Mouse (Mus musculus): ENCODE measurements at regions not wholly inside any gene's neighbourhood (a gene's known extent, or its start where the extent isn't known, plus 50 kb on each side); places are given as distances from the start of the nearest gene placed in this dataset.
A peak's percentile ranks its signal among the peaks of the same experiment; 100 is the strongest.
"Not testable (repeated sequence)": the region's sequence is repeated elsewhere in the genome, so short reads cannot be mapped to it uniquely, and the experiment has no call there.

DNA sequence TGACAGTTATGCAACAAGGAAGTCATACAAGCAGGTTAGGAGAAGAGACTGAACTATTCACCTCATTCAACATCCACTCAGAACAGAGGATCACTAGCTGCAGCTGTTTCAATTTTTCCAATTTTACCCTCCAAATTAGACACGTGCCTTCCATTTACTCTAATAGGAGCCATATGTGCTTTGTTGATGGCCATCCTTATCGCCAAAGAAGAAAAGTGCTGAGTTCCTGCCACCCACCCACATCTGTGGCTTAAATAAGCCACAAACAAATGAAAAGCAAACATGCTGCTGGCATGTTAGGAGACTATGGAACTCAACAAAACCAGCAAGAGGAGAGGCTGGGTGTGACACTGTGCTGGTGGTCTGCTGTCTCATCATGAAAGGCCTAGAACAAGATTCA is 1786.1 kb downstream of the 9330182O14Rik start:
- DNase-seq (ENCODE audit: low read depth, low spot score) = no peak

DNA sequence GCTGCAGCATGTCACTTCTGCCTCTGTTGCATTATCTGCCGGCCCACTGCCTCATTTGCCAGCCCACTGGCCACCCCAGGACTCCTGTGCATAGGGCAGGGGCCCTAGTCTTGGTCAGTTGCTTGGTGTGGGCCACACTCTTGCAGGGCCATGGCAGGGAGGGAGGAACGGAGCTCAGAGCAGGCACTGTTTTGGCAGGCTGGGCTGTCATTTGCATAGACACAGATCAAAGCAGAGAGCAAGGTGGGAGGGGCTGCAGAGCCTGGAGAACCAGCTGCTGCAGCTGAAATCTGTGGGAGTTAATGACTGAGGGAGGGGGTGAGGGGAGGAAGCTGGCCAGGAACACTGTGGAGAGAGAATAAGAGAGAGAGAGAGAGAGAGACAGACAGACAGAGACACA is 1802.5 kb downstream of the 9330182O14Rik start:
- DNase-seq (ENCODE audit: low read depth, low spot score) = no peak

DNA sequence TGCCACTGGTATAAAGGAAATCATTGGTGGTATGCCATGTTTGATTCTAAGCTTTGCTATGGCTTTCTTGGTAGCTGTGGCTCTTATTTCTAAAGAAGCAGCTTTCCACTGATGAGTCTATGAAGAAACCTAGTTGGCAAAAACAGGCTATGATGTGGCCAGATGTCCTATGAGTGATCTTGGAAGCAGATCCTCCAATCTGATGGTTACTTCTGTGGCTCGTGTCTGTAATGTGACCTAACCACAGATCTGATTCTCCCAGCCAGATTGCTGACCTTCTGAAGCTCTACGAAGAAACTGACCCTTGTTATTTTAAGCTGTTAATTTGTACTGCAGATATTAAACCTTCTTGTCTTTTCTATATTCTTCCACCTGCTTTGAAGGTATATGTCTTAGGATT is 1811.1 kb downstream of the 9330182O14Rik start:
- no peak for DNase-seq (ENCODE audit: low read depth, low spot score)

DNA sequence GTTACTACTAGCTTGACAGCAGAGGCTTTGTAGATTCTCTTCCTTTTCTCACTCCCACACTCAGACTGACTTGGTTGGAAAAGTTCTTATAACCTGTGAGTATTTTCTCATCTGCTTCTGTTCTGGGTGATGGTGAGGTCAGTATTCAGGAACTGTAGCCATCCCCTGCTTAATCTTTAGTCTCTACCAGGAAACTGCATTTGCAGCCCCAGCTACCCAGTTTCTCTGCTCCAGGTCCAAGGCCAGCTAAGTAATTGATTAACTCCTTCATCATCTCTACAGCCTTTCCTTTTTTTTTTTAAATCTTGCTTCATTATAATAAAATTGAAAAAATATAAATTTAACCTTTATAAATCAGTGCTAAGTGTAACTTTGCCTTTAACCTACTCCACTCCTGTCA is 1813.7 kb downstream of the 9330182O14Rik start:
- no peak for DNase-seq (ENCODE audit: low read depth, low spot score)

DNA sequence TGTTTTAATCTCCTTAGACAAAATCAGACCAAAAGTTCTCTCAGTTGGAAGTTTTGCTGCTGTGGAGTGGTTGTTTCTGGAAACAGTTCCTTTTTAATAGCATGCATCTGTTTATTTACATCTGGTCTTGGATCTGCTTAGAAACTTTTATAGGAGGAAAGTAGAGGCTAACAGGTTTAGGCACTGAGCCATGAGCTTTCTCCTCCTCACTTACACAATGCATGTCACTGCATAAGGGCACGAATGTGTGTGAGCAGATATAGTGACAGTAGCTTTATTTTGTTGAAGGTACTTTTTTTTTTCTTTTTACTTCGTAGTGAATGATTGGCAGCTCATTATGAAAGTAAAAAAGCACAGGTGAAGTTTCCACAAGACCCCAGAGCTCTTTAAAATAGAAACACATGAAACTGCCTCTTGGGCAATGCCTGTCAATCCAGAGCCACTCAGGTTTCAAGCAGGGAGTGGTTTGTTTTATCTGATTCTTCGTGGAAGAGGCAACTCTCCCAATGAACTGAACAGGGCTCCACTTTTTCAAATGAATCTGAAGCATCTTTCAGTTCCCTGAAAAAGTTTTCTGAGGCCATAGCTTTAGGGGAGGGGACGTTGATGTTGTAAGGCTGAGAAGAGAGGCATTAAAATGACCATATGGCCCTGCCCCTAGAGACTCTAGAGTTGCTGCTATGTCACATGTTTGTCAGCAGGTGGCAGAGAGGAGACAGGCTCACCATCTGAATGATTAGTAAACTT is 1814.4 kb downstream of the 9330182O14Rik start:
- DNase-seq (ENCODE audit: low read depth, low spot score) = peak; percentile 58

DNA sequence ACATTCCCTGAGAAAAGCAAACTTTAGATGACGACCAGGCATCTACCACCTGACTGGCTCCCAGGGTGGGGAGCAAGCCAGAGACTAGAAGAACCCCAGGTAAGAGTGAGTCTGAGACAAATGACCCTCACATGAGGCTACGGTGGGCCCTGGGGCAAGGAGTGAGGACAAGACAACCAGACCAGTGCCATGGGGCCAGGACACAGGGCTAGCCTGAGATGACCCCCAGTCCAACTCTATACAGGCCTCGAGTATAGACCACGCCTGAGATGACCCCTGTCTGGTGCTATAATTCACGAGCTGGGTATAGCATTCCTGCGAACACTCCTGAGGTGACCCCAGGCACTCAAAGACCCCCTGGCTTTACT is 1814.9 kb downstream of the 9330182O14Rik start:
- no peak for DNase-seq (ENCODE audit: low read depth, low spot score)

DNA sequence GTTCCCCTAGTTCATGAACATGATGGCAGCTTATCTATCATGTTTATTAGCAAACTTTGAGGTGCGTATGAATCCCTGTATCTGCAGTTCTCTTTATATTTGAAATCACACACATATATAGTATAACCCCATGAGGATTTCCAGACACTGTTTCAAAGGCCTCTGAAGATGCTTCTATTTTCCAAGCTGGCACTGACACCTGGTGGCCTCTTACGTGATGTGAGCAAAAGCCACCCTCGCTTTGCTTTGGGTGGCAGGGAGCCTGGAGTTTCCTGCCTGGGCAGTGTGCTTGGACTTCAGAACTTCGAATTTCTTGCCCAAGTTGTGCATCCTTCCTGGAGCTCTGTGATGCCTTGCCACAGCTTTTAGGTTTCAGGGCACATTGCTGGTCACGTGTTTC is 1817.1 kb downstream of the 9330182O14Rik start:
- DNase-seq (ENCODE audit: low read depth, low spot score) = peak; percentile 54

DNA sequence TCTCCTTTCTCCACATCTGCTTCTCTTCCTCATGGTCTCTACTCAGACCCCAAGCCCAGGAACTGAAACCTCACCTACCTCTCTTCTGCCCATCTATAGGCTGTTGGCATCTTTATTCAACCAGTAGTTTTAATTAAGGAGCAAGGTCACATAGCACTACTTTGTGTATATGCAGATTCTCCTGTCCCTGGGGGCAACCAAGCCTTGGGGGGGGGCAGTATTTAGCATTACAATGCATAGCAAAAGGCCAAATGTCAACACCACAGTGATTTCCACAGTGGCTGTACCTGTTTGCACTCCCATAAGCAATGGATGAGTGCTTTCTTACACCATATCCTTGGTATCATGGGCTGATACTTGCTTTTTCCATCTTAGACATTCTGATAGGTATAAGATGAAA is 1826.4 kb downstream of the 9330182O14Rik start:
- DNase-seq (ENCODE audit: low read depth, low spot score) = no peak

DNA sequence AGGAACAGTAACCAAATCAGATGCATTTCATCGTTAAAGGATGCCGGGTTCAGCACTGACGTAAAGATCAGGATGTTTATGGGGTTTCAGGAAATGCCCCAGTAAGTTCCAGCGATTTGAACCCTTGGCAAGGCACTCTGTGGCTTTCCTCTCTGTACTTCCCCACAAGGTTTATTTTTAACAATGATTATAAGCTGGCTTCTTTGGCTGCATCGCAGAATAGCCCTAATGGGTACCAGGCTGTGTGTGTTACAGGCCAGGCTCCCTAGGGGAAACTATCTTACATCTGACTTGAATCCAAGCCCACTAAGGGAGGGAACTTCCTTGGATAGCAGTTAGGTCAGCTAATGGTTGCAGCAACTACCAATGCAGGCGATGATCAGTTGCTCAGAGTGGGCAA is 1836.7 kb downstream of the 9330182O14Rik start:
- DNase-seq (ENCODE audit: low read depth, low spot score) = peak; percentile 7

DNA sequence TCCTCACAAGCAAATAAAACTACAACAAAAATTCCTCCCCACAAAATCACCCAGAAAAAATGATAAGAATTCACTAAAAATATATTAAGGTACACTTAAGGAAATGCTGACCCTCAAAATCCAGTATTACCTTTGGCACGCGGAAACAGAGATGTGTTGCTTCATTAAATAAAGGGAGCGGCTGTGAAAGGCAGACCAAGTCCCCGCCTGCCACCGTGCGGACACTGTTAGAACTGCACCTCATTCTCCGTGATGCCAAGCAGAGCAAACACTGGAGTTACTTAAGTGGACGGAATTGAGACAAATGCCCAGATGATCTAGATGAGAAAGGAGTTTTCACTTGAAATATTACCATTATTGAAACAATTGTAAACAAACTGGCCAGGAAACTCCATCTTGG is 1839.1 kb downstream of the 9330182O14Rik start:
- peak; percentile 86 for DNase-seq (ENCODE audit: low read depth, low spot score)

DNA sequence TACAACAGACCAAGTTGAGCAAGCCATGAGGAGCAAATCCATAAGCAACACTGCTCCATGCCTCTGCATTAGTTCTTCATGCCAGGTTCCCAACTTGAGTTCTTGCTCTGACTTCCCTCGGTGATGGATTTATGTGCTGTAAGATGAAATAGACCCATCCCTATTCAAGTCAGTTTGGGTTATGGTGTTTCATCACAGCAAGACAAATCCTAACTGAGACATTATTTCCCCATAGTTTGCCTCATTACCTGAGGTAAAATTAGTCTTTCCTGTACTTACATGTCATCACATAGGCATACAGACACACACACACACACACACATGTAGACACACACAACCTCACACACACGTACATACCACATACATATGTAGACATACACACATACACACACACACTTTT is 1843.0 kb downstream of the 9330182O14Rik start:
- no peak for DNase-seq (ENCODE audit: low read depth, low spot score)

DNA sequence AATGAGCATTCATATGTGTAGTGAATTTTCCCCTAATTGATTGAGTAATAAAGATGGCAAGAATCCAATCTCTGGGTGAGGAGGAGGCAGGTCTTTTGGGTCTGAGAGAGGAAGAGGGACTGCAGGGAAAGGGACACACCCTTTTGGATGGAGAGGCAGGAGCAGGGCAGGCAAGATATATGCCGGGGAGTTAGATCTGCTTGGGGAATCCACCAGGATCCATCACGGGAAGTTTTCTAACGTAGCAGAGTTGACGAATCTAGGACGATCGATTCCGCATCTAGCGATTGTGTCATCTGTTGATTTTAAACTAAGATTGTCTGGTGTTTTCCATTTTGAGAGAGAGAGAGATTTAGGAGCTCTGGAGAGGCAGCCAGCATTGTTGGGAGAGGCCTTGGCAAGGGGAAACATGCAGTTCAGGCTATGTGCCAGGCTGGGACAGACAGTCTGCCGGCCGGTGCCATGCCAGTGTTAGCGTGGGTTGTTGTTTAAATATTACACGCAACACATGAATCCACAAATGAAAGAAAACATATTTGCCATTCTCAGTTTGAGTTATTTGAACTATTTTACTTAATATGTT is 1843.6 kb downstream of the 9330182O14Rik start:
- no peak for DNase-seq (ENCODE audit: low read depth, low spot score)

DNA sequence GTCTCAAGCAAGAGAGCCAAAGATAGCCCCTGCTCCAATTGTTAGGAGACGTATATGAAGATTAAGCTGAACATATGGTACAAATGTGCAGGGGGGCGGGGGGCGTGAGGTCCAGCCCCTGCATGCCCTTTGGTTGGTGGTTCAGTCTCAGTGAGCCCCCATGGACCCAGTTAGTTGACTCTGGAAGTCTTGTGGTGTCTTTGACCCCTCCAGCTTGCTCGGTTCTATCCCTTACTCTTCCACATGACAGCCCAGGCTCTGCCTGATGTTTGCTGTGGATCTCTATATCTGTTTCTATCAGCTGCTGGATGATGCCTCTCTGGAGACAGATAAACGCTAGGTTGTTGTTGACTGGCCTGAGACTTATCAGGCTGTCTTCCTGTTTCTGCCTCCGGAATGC is 1849.1 kb downstream of the 9330182O14Rik start:
- DNase-seq (ENCODE audit: low read depth, low spot score) = no peak

DNA sequence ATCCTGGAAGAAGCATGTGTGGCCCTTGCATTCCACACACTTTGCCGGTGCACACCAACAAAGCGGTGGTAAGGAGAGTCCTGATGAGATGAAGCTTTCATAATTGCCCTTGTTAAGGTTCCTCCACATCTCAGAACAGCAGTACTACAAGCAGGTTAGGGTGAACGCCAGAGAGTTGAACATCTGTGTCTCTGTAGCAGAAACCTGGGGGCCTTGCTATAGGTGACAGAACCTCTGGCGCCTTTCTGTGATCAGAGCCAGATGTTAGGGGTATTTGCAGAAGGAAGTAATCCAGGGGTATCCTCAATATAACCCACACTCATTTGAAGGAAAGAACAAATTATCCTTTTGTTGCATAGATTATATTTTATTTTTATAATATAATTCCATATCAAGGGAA is 1850.1 kb downstream of the 9330182O14Rik start:
- DNase-seq (ENCODE audit: low read depth, low spot score) = no peak

DNA sequence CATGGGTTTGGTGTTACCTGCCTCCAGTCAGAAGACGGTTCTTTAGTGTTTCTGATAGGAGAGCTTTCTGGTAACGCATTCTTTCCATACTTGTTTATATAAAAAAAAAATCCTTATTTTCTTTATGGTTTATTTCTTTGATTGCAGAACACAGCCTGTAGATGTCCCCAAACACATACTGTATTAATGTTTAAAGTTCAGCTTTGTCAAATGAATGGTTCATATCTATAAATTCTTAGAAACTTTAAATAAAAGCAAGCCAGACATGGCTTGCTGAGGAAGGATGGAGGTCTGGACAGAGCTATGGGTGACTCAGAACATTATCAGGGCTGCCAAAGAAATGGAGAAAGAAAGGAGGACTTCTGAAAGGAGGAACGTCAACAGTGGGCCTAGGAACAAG is 1852.1 kb downstream of the 9330182O14Rik start:
- no peak for DNase-seq (ENCODE audit: low read depth, low spot score)

DNA sequence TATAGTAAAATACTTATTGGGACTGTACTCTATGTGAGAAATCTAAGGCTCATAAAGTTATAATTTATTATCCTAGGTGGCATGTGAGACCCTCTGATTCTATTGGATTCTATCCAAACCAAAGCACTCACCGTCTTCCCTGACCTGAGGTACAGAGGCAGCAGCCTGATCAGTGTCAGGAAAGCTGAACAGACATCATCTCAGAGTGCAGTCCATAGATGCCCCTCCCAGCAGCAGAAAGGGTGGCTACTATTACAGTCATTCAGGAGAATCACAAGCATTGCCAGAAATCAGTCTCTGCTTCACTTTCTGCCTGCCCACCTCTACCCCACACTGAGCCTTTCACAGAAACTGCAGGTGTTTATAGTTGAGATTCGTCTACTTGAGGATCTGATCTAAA is 1854.9 kb downstream of the 9330182O14Rik start:
- DNase-seq (ENCODE audit: low read depth, low spot score) = no peak

DNA sequence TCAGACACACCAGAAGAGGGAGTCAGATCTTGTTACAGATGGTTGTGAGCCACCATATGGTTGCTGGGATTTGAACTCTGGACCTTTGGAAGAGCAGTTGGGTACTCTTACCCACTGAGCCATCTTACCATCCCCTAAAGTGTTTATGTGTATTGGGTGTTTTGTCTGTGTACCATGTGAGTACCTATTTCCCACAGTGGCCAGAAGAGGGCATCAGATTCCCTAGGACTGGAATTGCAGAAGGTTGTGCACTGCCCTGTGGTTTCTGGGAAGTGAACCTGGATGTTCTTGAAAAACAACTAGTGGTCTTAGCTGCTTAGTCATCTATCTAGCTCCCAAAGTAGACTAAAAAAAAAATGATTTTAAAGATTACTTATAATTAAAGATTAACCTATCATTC is 1857.7 kb downstream of the 9330182O14Rik start:
- no peak for DNase-seq (ENCODE audit: low read depth, low spot score)

DNA sequence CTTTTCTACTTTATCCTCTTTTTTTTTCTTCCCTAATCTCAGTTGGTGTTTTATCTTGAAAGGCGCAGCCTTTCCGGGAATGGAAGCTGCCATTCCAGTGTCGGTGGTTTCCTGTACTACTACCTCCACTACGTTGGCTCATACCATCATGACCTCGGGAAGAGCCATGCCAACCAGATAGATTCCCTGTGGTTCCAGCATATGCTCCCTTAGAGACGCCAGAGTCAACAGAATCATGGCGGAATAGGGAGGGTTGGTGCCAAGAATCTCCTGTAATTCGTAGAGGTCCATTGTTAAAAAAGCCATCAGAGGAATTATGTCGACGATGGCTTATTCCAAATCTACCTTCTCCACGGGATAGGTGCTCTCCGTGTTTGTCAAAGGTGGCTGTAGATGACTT is 1898.1 kb downstream of the 9330182O14Rik start:
- not testable (repeated sequence) for DNase-seq (ENCODE audit: low read depth, low spot score)

DNA sequence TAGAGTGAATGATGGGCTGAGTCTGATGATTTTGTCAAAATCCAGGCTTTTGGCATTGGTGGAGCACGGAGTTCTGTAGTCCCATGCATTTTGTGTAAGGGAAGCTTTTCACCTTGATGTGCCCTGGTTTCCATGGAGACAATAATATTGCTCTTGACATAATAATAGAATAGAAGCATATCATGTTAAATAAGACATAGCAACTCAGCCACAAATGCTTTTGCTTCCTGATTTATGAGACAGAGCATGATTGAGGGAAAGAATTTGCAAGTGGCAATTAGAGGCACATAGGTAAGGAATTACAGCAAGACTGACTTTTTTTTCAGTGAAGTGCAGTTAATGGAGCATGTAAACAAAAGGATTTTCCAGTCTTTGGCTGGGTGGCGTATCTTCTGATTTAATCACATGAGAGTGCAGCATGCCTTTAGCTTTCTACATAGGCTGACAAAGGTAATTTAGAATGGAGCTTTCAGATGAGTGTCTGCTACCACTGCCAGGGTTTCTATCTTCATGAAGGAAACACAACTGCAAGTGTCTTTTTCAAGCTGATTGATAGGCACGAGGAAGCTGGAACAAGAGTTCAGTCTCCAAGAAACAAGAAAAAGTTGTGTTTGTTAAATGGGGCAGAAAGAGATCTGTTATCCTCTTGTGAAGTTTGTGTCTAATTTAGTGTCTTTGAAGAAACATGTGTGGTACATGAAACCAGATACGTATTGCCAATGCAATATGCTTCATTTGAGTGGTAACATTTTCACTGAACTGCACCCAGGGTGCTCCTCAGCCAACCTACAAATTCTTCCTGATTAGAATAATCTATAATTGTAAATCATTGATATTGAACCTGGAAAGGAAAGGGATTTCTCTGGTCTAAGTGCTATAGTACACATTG is 1913.2 kb downstream of the 9330182O14Rik start:
- DNase-seq (ENCODE audit: low read depth, low spot score) = no peak

DNA sequence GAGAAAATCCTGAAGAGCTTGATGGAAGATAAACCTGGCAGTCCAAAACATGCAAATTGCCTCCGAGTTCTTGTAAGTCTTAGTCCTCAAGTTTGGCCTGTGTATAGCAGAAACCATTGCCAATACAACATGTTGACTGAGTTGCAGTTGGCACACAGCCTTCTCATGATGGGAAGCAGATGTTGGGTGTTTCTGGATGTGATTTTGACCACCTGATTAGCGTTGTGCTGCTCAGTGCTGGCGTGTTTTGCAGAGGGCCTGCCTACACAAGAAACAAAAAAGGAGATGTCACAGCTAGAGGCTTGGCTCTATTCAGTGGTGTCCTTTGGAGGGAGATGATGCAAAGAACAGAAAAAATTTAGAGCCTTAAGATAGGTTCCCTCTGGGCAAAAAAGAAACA is 1922.6 kb downstream of the 9330182O14Rik start:
- DNase-seq (ENCODE audit: low read depth, low spot score) = no peak

DNA sequence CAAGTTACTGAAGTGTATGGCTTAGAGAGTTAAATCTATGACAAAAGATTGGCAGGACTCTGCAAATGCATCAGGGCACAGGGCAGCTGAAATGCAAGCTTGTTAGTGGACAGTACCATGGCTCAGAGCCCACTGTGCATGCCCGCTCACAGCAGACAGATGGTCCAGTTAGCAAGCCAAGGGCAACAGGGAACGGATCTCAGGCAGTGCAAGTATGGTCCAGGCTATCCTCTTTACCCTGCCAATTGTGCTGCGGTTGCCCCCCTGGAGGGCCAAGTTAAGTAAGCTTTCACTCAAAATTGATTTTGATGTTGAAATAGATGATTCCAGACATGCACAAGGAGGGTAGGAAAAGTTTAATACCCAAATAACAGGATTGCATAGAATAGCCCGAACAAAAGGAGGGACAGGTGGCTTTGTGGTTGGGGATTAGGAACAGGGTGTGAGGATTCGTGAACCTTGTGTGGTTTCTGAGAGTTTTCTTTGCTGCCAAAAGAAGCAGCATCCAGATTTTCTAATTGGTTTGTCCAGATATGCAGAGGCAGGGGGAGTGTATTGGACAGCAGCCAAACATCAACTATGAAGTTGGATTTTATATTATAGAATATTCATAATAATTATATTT is 1934.2 kb downstream of the 9330182O14Rik start:
- DNase-seq (ENCODE audit: low read depth, low spot score) = no peak

DNA sequence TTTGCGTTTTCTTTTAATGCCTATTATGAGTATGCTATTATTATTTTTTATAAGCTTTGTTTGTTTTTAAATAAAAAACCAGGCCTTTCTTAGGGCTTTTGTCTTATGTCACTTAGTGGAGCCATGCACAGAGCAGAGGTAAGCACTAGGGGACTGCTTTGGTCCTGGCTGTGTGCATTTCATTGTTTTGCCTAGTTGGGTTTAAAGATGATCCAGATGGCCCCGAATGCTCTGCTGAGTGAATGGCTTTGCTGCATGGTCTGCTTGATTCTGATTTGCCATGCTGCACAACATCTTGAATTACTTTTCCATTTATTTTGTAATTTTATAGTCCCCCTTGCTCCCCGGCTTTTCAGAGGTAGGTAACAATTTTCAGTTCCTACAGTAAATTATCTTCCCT is 1934.9 kb downstream of the 9330182O14Rik start:
- DNase-seq (ENCODE audit: low read depth, low spot score) = no peak
